Mouse (Mus musculus) gastrocnemius, postnatal 36 days (tissue): Measurements from ENCODE around the gene Gpx1. TPM values are rescaled to one million over a fixed set of nuclear protein-coding genes. Genes with fewer than 3 reads are reported as not detected.
A peak's percentile ranks its signal among the peaks of the same experiment; 100 is the strongest.
"Not testable (repeated sequence)": the region's sequence is repeated elsewhere in the genome, so short reads cannot be mapped to it uniquely, and the experiment has no call there.

Experiments used
- DNase-seq, 2 experiments: peaks; one replicate each; pipeline ENCODE4 v3.0.0; 2022
- intact Hi-C: fragments of 180-260 bp; cut with DNase I; formaldehyde crosslinking; loops from one replicate; pipeline ENCODE4 v1.15.1; 2025
- long read RNA-seq, 2 experiments: library from polyadenylated mRNA; stranded (forward); transcript quantifications; one replicate each; pipeline ENCODE4 v2.0.0; 2021
- total RNA-seq, 2 experiments: library from RNA; stranded (reverse); gene quantifications; 2 replicates each; pipeline ENCODE4 v1.2.3; 2021

Gene Gpx1
- 10 to 100 TPM; 60.9 to 78.2 TPM for total RNA-seq
- long read RNA-seq, experiment 1, transcript Gpx1-201 (2 exons, 1,072 nt): major isoform, 95 of 101 reads
- long read RNA-seq, experiment 1, partial matches to known transcripts: 0 of 101 reads
- long read RNA-seq, experiment 1, other reads (novel, unspliced or antisense): 5 of 101 reads
- long read RNA-seq, experiment 2, transcript Gpx1-201 (2 exons, 1,072 nt): major isoform, 88 of 100 reads
- long read RNA-seq, experiment 2, partial matches to known transcripts: 0 of 100 reads
- long read RNA-seq, experiment 2, other reads (novel, unspliced or antisense): 11 of 100 reads

DNA sequence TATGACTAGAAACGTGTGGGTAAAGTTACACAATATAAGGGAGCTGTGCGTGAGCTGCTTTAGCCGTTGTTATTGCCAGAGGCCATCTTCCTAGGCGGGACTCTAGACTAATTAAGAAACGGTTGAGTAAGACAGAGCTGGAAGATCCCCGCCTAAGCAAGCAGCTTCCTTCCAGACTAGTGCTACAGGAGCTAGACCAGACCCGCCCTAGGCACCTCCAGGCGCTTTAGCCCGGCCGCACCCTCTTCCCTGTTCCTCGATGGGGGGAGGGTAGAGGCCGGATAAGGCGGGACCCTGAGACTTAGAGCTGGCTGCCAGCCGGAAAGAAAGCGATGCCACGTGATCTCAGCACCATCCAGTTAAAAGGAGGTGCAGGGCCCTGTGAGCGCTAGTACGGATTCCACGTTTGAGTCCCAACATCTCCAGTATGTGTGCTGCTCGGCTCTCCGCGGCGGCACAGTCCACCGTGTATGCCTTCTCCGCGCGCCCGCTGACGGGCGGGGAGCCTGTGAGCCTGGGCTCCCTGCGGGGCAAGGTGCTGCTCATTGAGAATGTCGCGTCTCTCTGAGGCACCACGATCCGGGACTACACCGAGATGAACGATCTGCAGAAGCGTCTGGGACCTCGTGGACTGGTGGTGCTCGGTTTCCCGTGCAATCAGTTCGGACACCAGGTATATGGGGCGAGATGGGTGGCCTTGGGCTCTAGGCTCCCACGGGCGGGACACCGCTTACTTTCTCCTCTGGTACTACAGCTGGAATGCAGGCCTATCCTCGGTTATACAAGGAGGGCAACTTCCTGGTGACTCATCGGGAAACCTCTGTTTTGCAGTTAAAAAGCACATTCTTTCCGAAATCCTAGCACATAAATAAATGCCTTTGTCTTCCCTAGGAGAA, at the start of gene Gpx1:
Gene Gpx1 (plus strand): TSS at position 18 of the 896 bp plus-strand sequence.
- intact Hi-C loops: no loop called here
- DNase-seq: peak; percentile 86 to 89

DNA sequence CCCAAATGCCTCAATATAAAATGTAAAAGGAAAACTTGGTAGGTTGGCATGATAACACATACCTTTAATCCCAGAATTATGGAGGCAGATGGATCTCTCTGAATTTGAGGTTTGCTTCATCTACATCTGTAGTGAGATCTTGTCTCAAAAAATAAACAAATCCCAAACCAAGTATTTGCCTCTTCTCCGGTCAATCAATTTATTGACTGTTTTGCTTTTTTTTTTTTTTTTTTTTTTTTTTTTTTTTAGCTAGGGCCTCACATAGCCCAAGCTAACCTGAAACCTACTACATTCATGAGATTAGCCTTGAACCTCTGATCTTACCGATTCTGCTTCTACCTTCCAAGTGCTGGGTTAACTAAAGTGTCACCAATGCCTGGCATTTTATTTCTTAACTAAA, 49.4 kb upstream of the Gpx1 start:
- DNase-seq: no peak
- intact Hi-C loops: no loop called here

GRCm38 (mm10) chr9:108290016-108290750, 48.5 kb upstream of the Gpx1 start, which contains the start of gene Nicn1:
TSS of gene Nicn1 (plus strand) at chr9:108290429.
- intact Hi-C loops: loop anchor here (5.0 kb wide), 1 partner anchor 198 kb away; the partner anchor contains the start of gene Apeh
- DNase-seq: peak; percentile 75 to 83

GRCm38 (mm10) chr9:108290773-108291172, 47.9 kb upstream of the Gpx1 start:
- intact Hi-C loops: loop anchor here (5.0 kb wide), 1 partner anchor 198 kb away; the partner anchor contains the start of gene Apeh

DNA sequence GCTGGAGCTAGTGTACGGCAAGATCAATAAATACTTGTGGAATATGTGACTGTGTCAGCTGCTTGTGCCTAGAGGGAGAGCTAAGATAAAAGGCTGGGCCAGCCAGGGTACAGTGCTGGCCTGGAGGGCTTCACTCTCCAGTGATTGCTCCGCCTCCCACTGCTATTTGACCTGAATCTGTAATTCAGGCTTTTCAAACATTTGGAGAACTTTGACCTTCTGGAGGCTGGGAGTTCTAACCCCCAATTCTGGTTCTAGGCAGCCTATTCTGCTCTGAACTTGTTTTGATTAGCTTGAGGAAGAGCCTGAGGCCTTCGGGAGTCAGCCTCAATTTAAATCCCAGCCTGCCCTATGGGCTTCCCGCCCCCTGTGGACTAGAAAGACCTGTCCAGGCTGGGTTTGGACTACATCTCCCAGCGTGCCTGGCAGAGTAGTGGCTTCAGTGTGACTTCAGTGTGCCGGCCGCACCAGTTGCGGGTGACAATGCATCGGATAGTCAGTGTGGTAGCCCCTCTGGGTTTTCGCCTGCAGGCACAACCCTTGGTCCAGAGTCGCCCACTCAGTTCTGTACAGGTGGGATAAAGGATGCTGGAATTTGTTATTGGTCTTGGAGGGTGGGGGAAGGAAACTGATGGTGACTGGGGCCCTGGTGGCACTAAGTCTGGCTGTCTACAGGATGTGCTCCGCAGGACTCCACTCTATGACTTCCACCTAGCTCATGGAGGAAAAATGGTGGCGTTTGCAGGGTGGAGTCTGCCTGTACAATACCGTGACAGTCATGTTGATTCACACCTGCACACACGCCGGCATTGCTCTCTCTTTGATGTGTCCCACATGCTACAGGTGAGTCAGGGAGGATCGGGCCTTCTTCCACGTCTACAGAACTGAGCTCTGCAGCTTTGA, 42.0 kb upstream of the Gpx1 start, which contains the start of gene Amt:
Gene Amt (plus strand): TSS at position 401 of the 903 bp plus-strand sequence.
- intact Hi-C loops: no loop called here
- no peak for DNase-seq

More at GRCm38 (mm10) chr9:108290773-108291172, 47.9 kb upstream of the Gpx1 start:
- no peak for DNase-seq

DNA sequence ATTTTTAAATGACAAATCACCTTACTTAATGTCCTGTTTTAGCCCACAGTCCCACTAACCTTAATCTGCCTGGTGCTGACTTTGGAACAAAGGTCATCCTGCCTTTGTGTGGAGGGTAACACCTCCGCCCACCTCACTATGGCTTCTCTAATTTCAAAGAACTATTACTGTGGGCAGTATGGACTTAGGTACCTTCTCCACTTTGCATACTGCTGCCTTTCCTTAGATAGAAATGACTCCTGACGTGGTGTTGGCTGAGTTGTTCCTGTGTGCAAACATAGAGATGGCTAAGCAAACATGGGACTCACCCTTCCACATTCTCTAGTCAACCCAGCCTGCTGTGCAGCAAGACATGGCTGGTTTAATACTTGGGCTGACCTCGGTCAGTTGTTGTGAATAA, 36.9 kb upstream of the Gpx1 start:
- DNase-seq: no peak
- intact Hi-C loops: loop anchor here (5.0 kb wide), 1 partner anchor 115 kb away; no protein-coding TSS in a partner anchor

GRCm38 (mm10) chr9:108304716-108305115, 34.0 kb upstream of the Gpx1 start:
- intact Hi-C loops: loop anchor here (5.0 kb wide), 1 partner anchor 113 kb away; no protein-coding TSS in a partner anchor
- no peak for DNase-seq

GRCm38 (mm10) chr9:108305170-108305569, 33.5 kb upstream of the Gpx1 start:
- no peak for DNase-seq
- intact Hi-C loops: no loop called here

- DNase-seq: peak; percentile 97 to 98
- intact Hi-C loops: loop anchor here (1.0 kb wide), 1 partner anchor 41 kb away; the partner anchor contains the start of gene Usp4
Measured at GRCm38 (mm10) chr9:108305629-108306520, 32.8 kb upstream of the Gpx1 start, which contains the start of the genes Rhoa and Tcta. TSS of gene Rhoa (plus strand) at chr9:108306129. TSS of gene Tcta (minus strand) at chr9:108306160.

GRCm38 (mm10) chr9:108306571-108306980, 32.1 kb upstream of the Gpx1 start:
- intact Hi-C loops: loop anchor here (1.0 kb wide), 1 partner anchor 41 kb away; the partner anchor contains the start of gene Usp4
- peak in 1 of 2 experiments; percentile 76 for DNase-seq

- intact Hi-C loops: no loop called here
- DNase-seq: no peak
Measured at GRCm38 (mm10) chr9:108307021-108307807, 31.5 kb upstream of the Gpx1 start.

- no peak for DNase-seq
- intact Hi-C loops: no loop called here
Measured at GRCm38 (mm10) chr9:108308141-108308540, 30.6 kb upstream of the Gpx1 start.

DNA sequence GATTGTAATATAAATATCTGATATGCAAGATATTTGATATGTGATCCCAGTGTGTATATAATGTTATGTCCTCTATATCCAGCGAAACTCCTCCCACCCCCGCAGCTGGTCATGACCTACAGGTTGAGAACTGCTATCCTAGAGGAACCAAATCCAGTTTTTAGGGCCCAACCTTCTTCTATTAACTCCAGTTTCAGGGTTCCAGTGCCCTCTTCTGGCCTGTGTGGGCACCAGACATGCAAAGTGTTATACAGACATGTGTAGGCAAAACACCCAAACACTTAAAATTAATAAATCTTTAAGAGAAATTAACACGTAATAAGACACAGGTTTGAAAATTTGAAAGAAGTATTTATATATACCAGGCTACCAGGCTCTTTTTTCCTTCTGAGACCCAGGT, 21.1 kb upstream of the Gpx1 start:
- intact Hi-C loops: no loop called here

GRCm38 (mm10) chr9:108318462-108318861, 20.2 kb upstream of the Gpx1 start:
- DNase-seq: no peak
- intact Hi-C loops: no loop called here

More for the DNA sequence above, 21.1 kb upstream of the Gpx1 start:
- no peak for DNase-seq

DNA sequence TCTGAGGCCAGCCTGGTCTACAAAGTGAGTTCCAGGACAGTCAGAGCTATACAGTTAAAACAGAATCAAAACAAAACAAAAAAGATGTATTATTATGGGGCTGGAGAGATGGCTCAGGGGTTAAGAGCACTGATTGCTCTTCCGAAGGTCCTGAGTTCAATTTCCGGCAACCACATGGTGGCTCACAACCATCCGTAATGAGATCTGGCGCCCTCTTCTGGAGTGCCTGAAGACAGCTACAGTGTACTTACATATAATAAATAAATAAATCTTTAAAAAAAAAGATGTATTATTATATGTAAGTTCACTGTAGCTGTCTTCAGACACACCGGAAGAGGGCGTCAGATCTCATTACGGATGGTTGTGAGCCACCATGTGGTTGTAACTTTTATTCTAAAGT, 16.6 kb upstream of the Gpx1 start:
- DNase-seq, intact Hi-C loops: not testable (repeated sequence)

GRCm38 (mm10) chr9:108324784-108325183, 13.9 kb upstream of the Gpx1 start:
- intact Hi-C loops: no loop called here
- no peak for DNase-seq

GRCm38 (mm10) chr9:108325811-108326210, 12.9 kb upstream of the Gpx1 start:
- intact Hi-C loops: no loop called here
- DNase-seq: no peak
